ENCODE assay signal across 24 mouse cellular contexts in genomic region chr13:37815001-37815400, GRCm38 (mm10).
"Had no signal": no experiment of that assay in that cellular context is flagged by ENCODE, and none has a peak within 500 bp of the region (broad histone marks: within the 10 kb centered on the region; RNA-seq: fewer than 3 reads in every experiment).

No protein-coding gene starts in this region.

- DNase-seq: gastrocnemius, postnatal 14 days; gastrocnemius, postnatal 36 days; heart, adult 18-20 months; heart, postnatal 10 days; heart, postnatal 36 days; kidney, adult 11 months; kidney, adult 2 months; kidney, adult 9 months; kidney, postnatal 14 days; kidney, postnatal 36 days; layer of hippocampus, adult 9-11 months; layer of hippocampus, postnatal 36 days; liver, embryonic 13.5 days had no signal

- H3K4me1 ChIP-seq: hindbrain, embryonic 13.5 days; hindbrain, embryonic 15.5 days; kidney, embryonic 15.5 days; limb, embryonic 13.5 days; limb, embryonic 15.5 days; liver, embryonic 15.5 days had no signal

- ATAC-seq: hindbrain, postnatal 0 days; intestine, embryonic 16.5 days had no signal

- H3K4me3 ChIP-seq: heart, embryonic 10.5 days; heart, embryonic 12.5 days; hindbrain, embryonic 13.5 days; hindbrain, embryonic 15.5 days; kidney, embryonic 15.5 days; limb, embryonic 13.5 days; limb, embryonic 15.5 days; liver, embryonic 13.5 days; liver, embryonic 15.5 days had no signal

- H3K4me2 ChIP-seq: heart, embryonic 12.5 days; hindbrain, embryonic 13.5 days; hindbrain, embryonic 15.5 days; kidney, embryonic 15.5 days; limb, embryonic 13.5 days; limb, embryonic 15.5 days; liver, embryonic 13.5 days; liver, embryonic 15.5 days had no signal

- H3K27me3 ChIP-seq: heart, embryonic 12.5 days; hindbrain, embryonic 13.5 days; hindbrain, embryonic 15.5 days; kidney, embryonic 15.5 days; limb, embryonic 13.5 days; limb, embryonic 15.5 days; liver, embryonic 13.5 days; liver, embryonic 15.5 days had no signal

- H3K9ac ChIP-seq: heart, embryonic 12.5 days; hindbrain, embryonic 13.5 days; hindbrain, embryonic 15.5 days; kidney, embryonic 15.5 days; limb, embryonic 13.5 days; limb, embryonic 15.5 days; liver, embryonic 13.5 days; liver, embryonic 15.5 days had no signal

- H3K27ac ChIP-seq: heart, embryonic 10.5 days; hindbrain, embryonic 13.5 days; hindbrain, embryonic 15.5 days; hindbrain, postnatal 0 days; kidney, embryonic 15.5 days; kidney, postnatal 0 days; limb, embryonic 13.5 days; limb, embryonic 15.5 days; liver, embryonic 13.5 days; liver, embryonic 15.5 days had no signal

- H3K36me3 ChIP-seq: heart, embryonic 10.5 days; heart, embryonic 12.5 days; hindbrain, embryonic 13.5 days; hindbrain, embryonic 15.5 days; kidney, embryonic 15.5 days; limb, embryonic 13.5 days; limb, embryonic 15.5 days; liver, embryonic 13.5 days; liver, embryonic 15.5 days had no signal

- H3K9me3 ChIP-seq: heart, embryonic 10.5 days; heart, embryonic 12.5 days; hindbrain, embryonic 13.5 days; hindbrain, embryonic 15.5 days; kidney, embryonic 15.5 days; limb, embryonic 13.5 days; limb, embryonic 15.5 days; liver, embryonic 13.5 days; liver, embryonic 15.5 days had no signal
